ENCODE assay signal across 25 mouse cellular contexts in genomic region chr13:56362646-56363045, GRCm38 (mm10).
A peak's percentile ranks its signal among the peaks of the same experiment; 100 is the strongest.
DNase-seq lines count a peak whose midpoint lies in the region; ATAC-seq lines count a peak whose summit lies in the region.
"Had no signal": no experiment of that assay in that cellular context is flagged by ENCODE, and none has a peak within 500 bp of the region (broad histone marks: within the 10 kb centered on the region; RNA-seq: fewer than 3 reads in every experiment).

No protein-coding gene starts in this region.

- H3K9me3 ChIP-seq in embryonic facial prominence, embryonic 13.5 days = no peaks in the 10 kb centered on the region
- no peaks in the 10 kb centered on the region for H3K9me3 ChIP-seq in embryonic facial prominence, embryonic 10.5 days
- no peaks in the 10 kb centered on the region for H3K9me3 ChIP-seq in forebrain, embryonic 15.5 days
- H3K9me3 ChIP-seq: forebrain, embryonic 13.5 days; hindbrain, embryonic 15.5 days; liver, embryonic 15.5 days; midbrain, embryonic 12.5 days; neural tube, embryonic 15.5 days had no signal

- no peak overlapping the region for H3K9ac ChIP-seq in embryonic facial prominence, embryonic 13.5 days
- no peak overlapping the region for H3K9ac ChIP-seq in forebrain, embryonic 15.5 days (replicated peaks)
- H3K9ac ChIP-seq: forebrain, embryonic 13.5 days; hindbrain, embryonic 15.5 days; limb, embryonic 13.5 days; liver, embryonic 15.5 days; midbrain, embryonic 12.5 days; neural tube, embryonic 15.5 days had no signal

- 0 out of 2 replicates have a peak overlapping the region, but pooled peaks have one; percentile 44 for H3K27ac ChIP-seq in embryonic facial prominence, embryonic 13.5 days
- no peak overlapping the region for H3K27ac ChIP-seq in embryonic facial prominence, embryonic 10.5 days (replicated peaks)
- H3K27ac ChIP-seq in forebrain, embryonic 15.5 days (replicated peaks) = no peak overlapping the region
- H3K27ac ChIP-seq: forebrain, embryonic 13.5 days; gastrocnemius, adult 2 months; hindbrain, embryonic 15.5 days; kidney, postnatal 0 days; limb, embryonic 13.5 days; liver, embryonic 15.5 days; midbrain, embryonic 12.5 days; neural tube, embryonic 15.5 days had no signal

- H3K4me1 ChIP-seq in embryonic facial prominence, embryonic 13.5 days = peaks cover 25% of the 10 kb centered on the region
- peaks cover 19% of the 10 kb centered on the region for H3K4me1 ChIP-seq in embryonic facial prominence, embryonic 10.5 days
- no peaks in the 10 kb centered on the region for H3K4me1 ChIP-seq in forebrain, embryonic 15.5 days
- H3K4me1 ChIP-seq: forebrain, embryonic 13.5 days; hindbrain, embryonic 15.5 days; liver, embryonic 15.5 days; midbrain, embryonic 12.5 days; neural tube, embryonic 15.5 days had no signal

- ATAC-seq in embryonic facial prominence, embryonic 13.5 days (ENCODE audit: insufficient number of reproducible peaks, insufficient read depth, low FRiP score, low TSS enrichment, low read depth) = no peak
- ATAC-seq in granulocyte monocyte progenitor cell, adult 5-6 weeks (replicated peaks; ENCODE audit: poor library complexity, severe bottlenecking) = 0 out of 2 replicates have a peak, but pooled peaks have one; percentile 14
- ATAC-seq in forebrain, embryonic 15.5 days (replicated peaks) = no peak
- ATAC-seq: forebrain, embryonic 13.5 days; lung, postnatal 0 days had no signal

- no peak for DNase-seq in embryonic facial prominence, embryonic 10.5 days (ENCODE audit: low spot score)
- DNase-seq in 416B (ENCODE audit: low read depth) (peak; percentile 39), ES-CJ7 (ENCODE audit: low read depth, low spot score) (peak; percentile 57)
- no peak for DNase-seq in adrenal gland, adult 2 months
- DNase-seq in yolk sac, embryonic 10.5 days (ENCODE audit: low spot score) = no peak
- DNase-seq: adrenal gland, adult 8-10 months; B cell, adult 2 months; cerebellum, adult 8-10 months; cerebellum, postnatal 36 days; gastrocnemius, adult 2 months; heart, postnatal 4 days; kidney, adult 2 months; layer of hippocampus, adult 9-11 months; thymus, postnatal 14 days had no signal

- no peaks in the 10 kb centered on the region for H3K36me3 ChIP-seq in embryonic facial prominence, embryonic 13.5 days
- no peaks in the 10 kb centered on the region for H3K36me3 ChIP-seq in embryonic facial prominence, embryonic 10.5 days (replicated peaks)
- no peaks in the 10 kb centered on the region for H3K36me3 ChIP-seq in forebrain, embryonic 15.5 days
- H3K36me3 ChIP-seq: hindbrain, embryonic 15.5 days; limb, embryonic 13.5 days; liver, embryonic 15.5 days; midbrain, embryonic 12.5 days; neural tube, embryonic 15.5 days had no signal

- no peak overlapping the region for H3K4me3 ChIP-seq in embryonic facial prominence, embryonic 13.5 days
- no peak overlapping the region for H3K4me3 ChIP-seq in embryonic facial prominence, embryonic 10.5 days
- no peak overlapping the region for H3K4me3 ChIP-seq in forebrain, embryonic 15.5 days
- H3K4me3 ChIP-seq: forebrain, embryonic 13.5 days; gastrocnemius, adult 2 months; hindbrain, embryonic 15.5 days; limb, embryonic 13.5 days; liver, embryonic 15.5 days; midbrain, embryonic 12.5 days; neural tube, embryonic 15.5 days had no signal

- no peaks in the 10 kb centered on the region for H3K27me3 ChIP-seq in embryonic facial prominence, embryonic 13.5 days
- H3K27me3 ChIP-seq in embryonic facial prominence, embryonic 10.5 days (replicated peaks; ENCODE audit: low read depth, poor library complexity, severe bottlenecking) = 0 out of 2 replicates have a peak, but pooled peaks cover 3% of the 10 kb centered on the region
- H3K27me3 ChIP-seq in forebrain, embryonic 15.5 days = no peaks in the 10 kb centered on the region
- H3K27me3 ChIP-seq: forebrain, embryonic 13.5 days; hindbrain, embryonic 15.5 days; limb, embryonic 13.5 days; liver, embryonic 15.5 days; neural tube, embryonic 15.5 days had no signal

- 50% methylated on average over 13 of the region's 13 CpGs for WGBS in embryonic facial prominence, embryonic 13.5 days
- 37% methylated on average over 13 of the region's 13 CpGs for WGBS in embryonic facial prominence, embryonic 10.5 days
- 45% methylated on average over 13 of the region's 13 CpGs for WGBS in forebrain, embryonic 15.5 days

- H3K4me2 ChIP-seq in embryonic facial prominence, embryonic 13.5 days = no peak overlapping the region
- no peak overlapping the region for H3K4me2 ChIP-seq in forebrain, embryonic 15.5 days (replicated peaks)
- H3K4me2 ChIP-seq: forebrain, embryonic 13.5 days; hindbrain, embryonic 15.5 days; limb, embryonic 13.5 days; liver, embryonic 15.5 days; midbrain, embryonic 12.5 days; neural tube, embryonic 15.5 days had no signal

Comparison
In these comparisons a context has a peak if more than half of its experiments do, and no peak if none do; other contexts are left out.
1. DNase-seq: peak in 416B (single experiment) and ES-CJ7 (single experiment); none in embryonic facial prominence, embryonic 10.5 days (single experiment), adrenal gland, adult 2 months (single experiment) and yolk sac, embryonic 10.5 days (single experiment).